Mouse (Mus musculus): ENCODE measurements around the gene Dph1. TPM values are rescaled to one million over a fixed set of nuclear protein-coding genes. Genes with fewer than 3 reads are reported as not detected.

The Dph1 gene
- polyA plus RNA-seq, 1 experiment from 2014 or later: 30.3 TPM

DNA sequence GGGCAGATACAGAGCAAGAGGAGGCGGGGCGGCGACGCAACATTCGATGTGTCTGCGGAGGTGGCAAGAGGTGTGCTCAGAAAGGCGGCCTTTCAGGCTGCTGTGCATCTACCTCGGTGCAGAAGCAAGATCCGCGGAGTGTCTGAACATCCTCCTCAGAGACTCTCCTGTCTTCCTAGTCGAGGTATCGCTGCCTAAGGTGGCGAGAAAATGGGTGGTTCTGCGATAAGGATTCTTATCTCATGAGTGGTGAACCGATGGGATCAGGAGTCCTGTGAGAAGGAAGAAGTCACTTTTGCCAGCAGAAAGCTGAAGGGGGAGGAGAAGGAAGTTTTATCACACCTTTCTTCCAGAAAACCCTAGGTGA is 17.3 kb downstream of the Dph1 start:
- ATAC-seq (replicated peaks; ENCODE audit: low FRiP score) (no peak), DNase-seq (ENCODE audit: low spot score) (no peak)
- peaks cover 55% of the 10 kb centered on the region for H3K27me3 ChIP-seq (replicated peaks; ENCODE audit: control insufficient read depth, insufficient read depth, low read length)
- 1% methylated on average over 15 of the region's 15 CpGs for WGBS
- H3K4me2 ChIP-seq: peak overlapping the region; percentile 77
- H3K9ac ChIP-seq (ENCODE audit: low read depth, low read length): no peak overlapping the region
- H3K4me1 ChIP-seq (replicated peaks; ENCODE audit: control insufficient read depth, insufficient read depth, low read length): peaks cover 49% of the 10 kb centered on the region
- H3K4me3 ChIP-seq (ENCODE audit: low read depth, low read length): peak overlapping the region; percentile 65
- H3K36me3 ChIP-seq (ENCODE audit: control insufficient read depth, insufficient read depth, low read length): peaks cover 3% of the 10 kb centered on the region; the same call in 1 of the 2 replicates
- no peaks in the 10 kb centered on the region for H3K9me3 ChIP-seq (ENCODE audit: control insufficient read depth, low read length)
- no peak overlapping the region for H3K27ac ChIP-seq (ENCODE audit: low read depth, low read length)

DNA sequence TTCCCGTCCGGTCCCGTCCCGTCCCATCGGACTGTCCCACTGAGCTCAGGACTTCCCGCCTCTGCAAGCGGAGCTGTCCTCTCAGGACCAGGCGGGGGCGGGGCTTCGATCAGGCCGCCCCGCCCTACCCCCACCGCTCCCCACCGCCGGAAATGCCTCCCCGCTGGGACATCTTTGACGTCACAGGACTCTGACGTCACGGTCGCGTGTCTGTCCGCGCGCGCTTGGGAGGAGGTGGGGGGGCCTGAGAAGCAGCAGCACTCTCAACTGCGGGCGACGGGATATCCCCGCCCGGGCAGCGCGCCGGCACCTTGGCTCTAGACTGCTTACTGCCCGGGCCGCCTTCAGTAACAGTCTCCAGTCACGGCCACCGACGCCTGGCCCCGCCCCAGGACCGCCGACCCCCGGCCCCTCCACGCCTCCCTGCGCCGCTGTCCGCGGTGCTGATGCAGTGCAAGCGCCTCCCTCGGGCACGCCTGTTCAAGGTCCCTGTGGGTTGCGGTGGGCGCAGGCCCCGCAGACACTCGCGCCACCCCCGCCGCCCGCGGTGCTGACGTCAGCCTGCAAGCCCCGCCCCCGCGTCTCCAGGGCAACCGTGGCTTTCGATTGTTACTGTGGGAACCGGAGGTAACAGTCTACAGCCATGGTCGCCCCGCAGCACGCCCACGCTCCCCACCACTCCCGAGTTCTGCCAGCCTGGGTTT is 17.8 kb downstream of the Dph1 start:
- H3K27ac ChIP-seq (ENCODE audit: low read depth, low read length): no peak overlapping the region
- peaks cover 3% of the 10 kb centered on the region; the same call in 1 of the 2 replicates for H3K36me3 ChIP-seq (ENCODE audit: control insufficient read depth, insufficient read depth, low read length)
- H3K9me3 ChIP-seq (ENCODE audit: control insufficient read depth, low read length): no peaks in the 10 kb centered on the region
- H3K9ac ChIP-seq (ENCODE audit: low read depth, low read length): no peak overlapping the region
- H3K4me2 ChIP-seq: peak overlapping the region; percentile 77
- H3K4me3 ChIP-seq (ENCODE audit: low read depth, low read length): peak overlapping the region; percentile 65
- under 1% methylated on average over 64 of the region's 71 CpGs for WGBS
- H3K27me3 ChIP-seq (replicated peaks; ENCODE audit: control insufficient read depth, insufficient read depth, low read length): peaks cover 60% of the 10 kb centered on the region
- peak; percentile 87 for DNase-seq (ENCODE audit: low spot score)
- peaks cover 54% of the 10 kb centered on the region for H3K4me1 ChIP-seq (replicated peaks; ENCODE audit: control insufficient read depth, insufficient read depth, low read length)
- peak; percentile 64 for ATAC-seq (replicated peaks; ENCODE audit: low FRiP score)

DNA sequence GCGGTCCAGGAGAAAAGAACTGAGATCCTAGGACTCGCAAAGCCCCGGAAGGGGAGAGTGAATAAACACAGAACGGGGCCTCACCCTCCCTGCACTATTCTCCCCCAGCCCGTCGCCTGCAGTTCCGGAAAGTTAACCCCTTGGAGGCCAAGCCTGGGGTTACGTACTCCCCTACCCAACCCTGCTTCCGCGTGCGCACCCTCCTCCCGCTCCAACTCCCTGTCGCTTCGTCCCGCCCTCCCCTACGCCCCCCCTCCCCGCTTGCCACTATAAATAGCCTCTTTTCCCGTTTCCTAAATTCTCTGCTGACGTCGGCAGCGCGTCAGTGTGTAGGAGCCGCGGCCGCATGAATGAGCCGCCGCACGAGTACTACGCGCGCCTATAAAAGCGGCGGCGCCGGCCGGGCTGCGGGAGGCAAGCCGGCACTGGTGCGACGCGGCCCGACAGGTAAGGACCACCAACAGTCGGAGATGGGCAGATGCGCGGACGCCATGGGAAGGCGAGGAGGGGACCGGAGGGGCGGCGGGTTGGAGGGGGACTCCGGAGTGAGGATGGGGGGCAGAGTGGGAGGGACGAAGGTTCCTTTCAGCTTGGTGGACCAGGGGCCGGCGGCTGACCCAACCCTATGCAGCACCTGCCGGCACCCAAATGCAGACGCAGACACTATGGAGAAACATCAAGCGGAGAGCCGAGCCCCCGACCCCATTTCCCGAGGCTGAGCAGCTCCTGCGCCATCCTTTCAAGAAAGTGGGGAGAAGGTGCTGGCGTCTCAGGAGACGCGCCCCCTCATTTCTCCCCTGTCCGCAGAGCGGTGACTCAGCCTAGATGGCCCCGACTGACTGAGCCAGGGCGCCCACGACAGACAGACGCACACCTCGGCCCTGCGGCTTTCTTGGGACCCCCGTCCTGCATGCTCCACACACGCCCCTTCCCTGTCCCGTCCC is 18.6 kb downstream of the Dph1 start:
- DNase-seq (ENCODE audit: low spot score) (peak; percentile 50), ATAC-seq (replicated peaks; ENCODE audit: low FRiP score) (no peak)
- Histone ChIP-seq H3K27me3 (replicated peaks; ENCODE audit: control insufficient read depth, insufficient read depth, low read length) (peaks cover 68% of the 10 kb centered on the region), H3K27ac (ENCODE audit: low read depth, low read length) (no peak overlapping the region), H3K4me3 (ENCODE audit: low read depth, low read length) (peak overlapping the region; percentile 65), H3K4me1 (replicated peaks; ENCODE audit: control insufficient read depth, insufficient read depth, low read length) (peaks cover 53% of the 10 kb centered on the region), H3K36me3 (ENCODE audit: control insufficient read depth, insufficient read depth, low read length) (peaks cover 3% of the 10 kb centered on the region; the same call in 1 of the 2 replicates), H3K9me3 (ENCODE audit: control insufficient read depth, low read length) (no peaks in the 10 kb centered on the region), H3K9ac (ENCODE audit: low read depth, low read length) (no peak overlapping the region), H3K4me2 (peak overlapping the region; percentile 77)
- WGBS: under 1% methylated on average over 73 of the region's 75 CpGs

GRCm38 (mm10) chr11:75171186-75171865 is 19.7 kb downstream of the Dph1 start:
- Histone ChIP-seq H3K4me3 (ENCODE audit: low read depth, low read length) (peak overlapping the region; percentile 65), H3K9me3 (ENCODE audit: control insufficient read depth, low read length) (no peaks in the 10 kb centered on the region), H3K27me3 (replicated peaks; ENCODE audit: control insufficient read depth, insufficient read depth, low read length) (peaks cover 79% of the 10 kb centered on the region), H3K27ac (ENCODE audit: low read depth, low read length) (no peak overlapping the region), H3K36me3 (ENCODE audit: control insufficient read depth, insufficient read depth, low read length) (no peaks in the 10 kb centered on the region; the same call in 1 of the 2 replicates), H3K4me2 (peak overlapping the region; percentile 77), H3K9ac (ENCODE audit: low read depth, low read length) (no peak overlapping the region), H3K4me1 (replicated peaks; ENCODE audit: control insufficient read depth, insufficient read depth, low read length) (peaks cover 64% of the 10 kb centered on the region)
- DNase-seq (ENCODE audit: low spot score): no peak
- 9% methylated on average over 17 of the region's 17 CpGs for WGBS
- no peak for ATAC-seq (replicated peaks; ENCODE audit: low FRiP score)

DNA sequence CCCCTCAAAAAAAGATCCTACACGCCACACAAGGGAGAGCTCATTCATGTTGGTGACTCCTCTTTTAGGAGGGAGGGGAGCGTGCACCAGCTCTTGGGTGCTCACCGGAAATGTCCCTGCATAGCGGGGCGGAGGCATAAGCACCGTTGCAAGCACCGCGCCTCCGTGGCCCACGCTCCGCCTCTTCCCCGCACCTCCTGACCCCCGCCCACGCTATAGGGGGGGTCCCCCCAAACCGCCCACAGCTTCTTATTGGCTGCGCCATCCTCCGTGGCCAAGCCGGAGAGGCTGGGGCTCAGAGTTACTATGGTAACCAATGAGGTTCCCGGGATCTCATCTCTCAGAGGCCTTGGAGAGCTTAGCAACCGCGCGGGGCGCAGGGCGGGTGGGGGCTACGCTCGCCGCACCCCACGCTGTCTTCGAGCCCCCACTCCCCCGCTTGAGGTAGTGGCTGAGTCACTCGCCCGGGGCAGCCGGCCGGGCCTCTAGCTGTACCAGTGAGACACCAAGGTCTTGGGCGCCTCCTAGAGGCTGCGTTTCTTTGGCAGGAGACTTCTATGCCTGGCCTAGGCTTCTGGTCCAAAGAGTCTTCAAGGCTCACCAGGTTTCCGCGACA is 20.8 kb downstream of the Dph1 start:
- under 1% methylated on average over 38 of the region's 38 CpGs for WGBS
- DNase-seq (ENCODE audit: low spot score): peak; percentile 87
- no peaks in the 10 kb centered on the region; the same call in 1 of the 2 replicates for H3K36me3 ChIP-seq (ENCODE audit: control insufficient read depth, insufficient read depth, low read length)
- no peaks in the 10 kb centered on the region for H3K9me3 ChIP-seq (ENCODE audit: control insufficient read depth, low read length)
- peaks cover 90% of the 10 kb centered on the region for H3K27me3 ChIP-seq (replicated peaks; ENCODE audit: control insufficient read depth, insufficient read depth, low read length)
- peak; percentile 48; the same call in 1 of the 2 replicates for ATAC-seq (replicated peaks; ENCODE audit: low FRiP score)
- peaks cover 74% of the 10 kb centered on the region for H3K4me1 ChIP-seq (replicated peaks; ENCODE audit: control insufficient read depth, insufficient read depth, low read length)
- H3K9ac ChIP-seq (ENCODE audit: low read depth, low read length): no peak overlapping the region
- H3K4me2 ChIP-seq: peak overlapping the region; percentile 97
- peak overlapping the region; percentile 65 for H3K4me3 ChIP-seq (ENCODE audit: low read depth, low read length)
- no peak overlapping the region for H3K27ac ChIP-seq (ENCODE audit: low read depth, low read length)

GRCm38 (mm10) chr11:75169405-75170080 is 21.5 kb downstream of the Dph1 start, which contains the start of gene Hic1:
TSS of gene Hic1 (minus strand) at chr11:75169519.
- WGBS: 8% methylated on average over 23 of the region's 23 CpGs
- Histone ChIP-seq H3K9me3 (ENCODE audit: control insufficient read depth, low read length) (no peaks in the 10 kb centered on the region), H3K4me2 (peak within 1 kb of the TSS; percentile 97), H3K4me3 (ENCODE audit: low read depth, low read length) (peak within 1 kb of the TSS; percentile 65), H3K27me3 (replicated peaks; ENCODE audit: control insufficient read depth, insufficient read depth, low read length) (peaks cover 97% of the 10 kb centered on the region), H3K27ac (ENCODE audit: low read depth, low read length) (peak within 1 kb of the TSS; percentile 55), H3K36me3 (ENCODE audit: control insufficient read depth, insufficient read depth, low read length) (no peaks in the 10 kb centered on the region; the same call in 1 of the 2 replicates), H3K9ac (ENCODE audit: low read depth, low read length) (peak within 1 kb of the TSS; percentile 64), H3K4me1 (replicated peaks; ENCODE audit: control insufficient read depth, insufficient read depth, low read length) (peaks cover 80% of the 10 kb centered on the region)
- DNase-seq (ENCODE audit: low spot score) (no peak), ATAC-seq (replicated peaks; ENCODE audit: low FRiP score) (no peak)

- H3K4me1 ChIP-seq (replicated peaks; ENCODE audit: control insufficient read depth, insufficient read depth, low read length): peaks cover 75% of the 10 kb centered on the region
- ATAC-seq (replicated peaks; ENCODE audit: low FRiP score) (peak; percentile 47; the same call in 1 of the 2 replicates), DNase-seq (ENCODE audit: low spot score) (peak; percentile 84)
- H3K4me2 ChIP-seq: peak overlapping the region; percentile 97
- no peaks in the 10 kb centered on the region; the same call in 1 of the 2 replicates for H3K36me3 ChIP-seq (ENCODE audit: control insufficient read depth, insufficient read depth, low read length)
- peak overlapping the region; percentile 64 for H3K9ac ChIP-seq (ENCODE audit: low read depth, low read length)
- H3K9me3 ChIP-seq (ENCODE audit: control insufficient read depth, low read length): no peaks in the 10 kb centered on the region
- H3K4me3 ChIP-seq (ENCODE audit: low read depth, low read length): peak overlapping the region; percentile 65
- peaks cover 94% of the 10 kb centered on the region for H3K27me3 ChIP-seq (replicated peaks; ENCODE audit: control insufficient read depth, insufficient read depth, low read length)
- peak overlapping the region; percentile 55 for H3K27ac ChIP-seq (ENCODE audit: low read depth, low read length)
- under 1% methylated on average over 83 of the region's 83 CpGs for WGBS
Measured at GRCm38 (mm10) chr11:75168590-75169361, 22.3 kb downstream of the Dph1 start.
